Mouse (Mus musculus): Measurements from ENCODE around the gene Cpn2. TPM values are rescaled to one million over a fixed set of nuclear protein-coding genes. Genes with fewer than 3 reads are reported as not detected.

Cpn2 gene
- total RNA-seq, 1 experiment from 2014 or later: 0.12 TPM

GRCm38 (mm10) chr16:30253900-30254299 lies 13.4 kb downstream of the Cpn2 start:
- no peak for ATAC-seq (ENCODE audit: extremely low read depth, insufficient number of reproducible peaks, low FRiP score, poor library complexity, severe bottlenecking)

GRCm38 (mm10) chr16:30253374-30253773 lies 13.9 kb downstream of the Cpn2 start:
- ATAC-seq (ENCODE audit: extremely low read depth, insufficient number of reproducible peaks, low FRiP score, poor library complexity, severe bottlenecking): no peak

GRCm38 (mm10) chr16:30252003-30252418 lies 15.3 kb downstream of the Cpn2 start:
- ATAC-seq (ENCODE audit: extremely low read depth, insufficient number of reproducible peaks, low FRiP score, poor library complexity, severe bottlenecking): peak; percentile 78

- no peak for ATAC-seq (ENCODE audit: extremely low read depth, insufficient number of reproducible peaks, low FRiP score, poor library complexity, severe bottlenecking)
These were observed 23.1 kb downstream of the Cpn2 start for GRCm38 (mm10) chr16:30244037-30244700.

- ATAC-seq (ENCODE audit: extremely low read depth, insufficient number of reproducible peaks, low FRiP score, poor library complexity, severe bottlenecking): no peak
These were observed 25.7 kb downstream of the Cpn2 start for GRCm38 (mm10) chr16:30241623-30242022.

GRCm38 (mm10) chr16:30238791-30239190 lies 28.5 kb downstream of the Cpn2 start:
- no peak for ATAC-seq (ENCODE audit: extremely low read depth, insufficient number of reproducible peaks, low FRiP score, poor library complexity, severe bottlenecking)

- ATAC-seq (ENCODE audit: extremely low read depth, insufficient number of reproducible peaks, low FRiP score, poor library complexity, severe bottlenecking): peak; percentile 55
These were observed 31.1 kb downstream of the Cpn2 start for GRCm38 (mm10) chr16:30236091-30236699.

GRCm38 (mm10) chr16:30235577-30235976 lies 31.7 kb downstream of the Cpn2 start:
- ATAC-seq (ENCODE audit: extremely low read depth, insufficient number of reproducible peaks, low FRiP score, poor library complexity, severe bottlenecking): no peak

GRCm38 (mm10) chr16:30234636-30235546 lies 32.4 kb downstream of the Cpn2 start:
- no peak for ATAC-seq (ENCODE audit: extremely low read depth, insufficient number of reproducible peaks, low FRiP score, poor library complexity, severe bottlenecking)

- ATAC-seq (ENCODE audit: extremely low read depth, insufficient number of reproducible peaks, low FRiP score, poor library complexity, severe bottlenecking): peak; percentile 28; the same call in 1 of the 2 replicates
These were observed 33.2 kb downstream of the Cpn2 start for GRCm38 (mm10) chr16:30234077-30234476.

GRCm38 (mm10) chr16:30231882-30232604 lies 35.3 kb downstream of the Cpn2 start:
- ATAC-seq (ENCODE audit: extremely low read depth, insufficient number of reproducible peaks, low FRiP score, poor library complexity, severe bottlenecking): no peak

- ATAC-seq (ENCODE audit: extremely low read depth, insufficient number of reproducible peaks, low FRiP score, poor library complexity, severe bottlenecking): peak; percentile 86
These were observed 39.9 kb downstream of the Cpn2 start for GRCm38 (mm10) chr16:30227352-30227751.

- ATAC-seq (ENCODE audit: extremely low read depth, insufficient number of reproducible peaks, low FRiP score, poor library complexity, severe bottlenecking): no peak
These were observed 46.0 kb downstream of the Cpn2 start for GRCm38 (mm10) chr16:30221161-30221782.

GRCm38 (mm10) chr16:30215811-30216210 lies 51.5 kb downstream of the Cpn2 start:
- ATAC-seq (ENCODE audit: extremely low read depth, insufficient number of reproducible peaks, low FRiP score, poor library complexity, severe bottlenecking): no peak

GRCm38 (mm10) chr16:30213644-30214043 lies 53.7 kb downstream of the Cpn2 start:
- ATAC-seq (ENCODE audit: extremely low read depth, insufficient number of reproducible peaks, low FRiP score, poor library complexity, severe bottlenecking): no peak

GRCm38 (mm10) chr16:30212035-30212434 lies 55.3 kb downstream of the Cpn2 start:
- no peak for ATAC-seq (ENCODE audit: extremely low read depth, insufficient number of reproducible peaks, low FRiP score, poor library complexity, severe bottlenecking)

GRCm38 (mm10) chr16:30209264-30209663 lies 58.0 kb downstream of the Cpn2 start:
- no peak for ATAC-seq (ENCODE audit: extremely low read depth, insufficient number of reproducible peaks, low FRiP score, poor library complexity, severe bottlenecking)

GRCm38 (mm10) chr16:30207991-30208390 lies 59.3 kb downstream of the Cpn2 start:
- no peak for ATAC-seq (ENCODE audit: extremely low read depth, insufficient number of reproducible peaks, low FRiP score, poor library complexity, severe bottlenecking)
